Mouse (Mus musculus) erythroblast, embryonic 14.5 days (primary cell): Measurements from ENCODE around the gene Npr2.

Experiments
- GATA1 ChIP-seq: IDR thresholded peaks from 2 replicates; pipeline ENCODE4 v1.6.1; 2012; ENCODE audit warnings: low read length, inconsistent platforms, mixed read lengths
- TAL1 ChIP-seq: IDR thresholded peaks from 3 replicates; pipeline ENCODE4 v1.6.1; 2012; ENCODE audit warnings: low read length, inconsistent platforms, mixed read lengths

GRCm38 (mm10) chr4:43633296-43633695, 1.6 kb downstream of the Npr2 start:
- no peak for TF ChIP-seq TAL1
- no peak for TF ChIP-seq GATA1
